Mouse (Mus musculus): ENCODE measurements around the gene Tusc2.
"Not testable (repeated sequence)": the region's sequence is repeated elsewhere in the genome, so short reads cannot be mapped to it uniquely, and the experiment has no call there.

Gene Tusc2

DNA sequence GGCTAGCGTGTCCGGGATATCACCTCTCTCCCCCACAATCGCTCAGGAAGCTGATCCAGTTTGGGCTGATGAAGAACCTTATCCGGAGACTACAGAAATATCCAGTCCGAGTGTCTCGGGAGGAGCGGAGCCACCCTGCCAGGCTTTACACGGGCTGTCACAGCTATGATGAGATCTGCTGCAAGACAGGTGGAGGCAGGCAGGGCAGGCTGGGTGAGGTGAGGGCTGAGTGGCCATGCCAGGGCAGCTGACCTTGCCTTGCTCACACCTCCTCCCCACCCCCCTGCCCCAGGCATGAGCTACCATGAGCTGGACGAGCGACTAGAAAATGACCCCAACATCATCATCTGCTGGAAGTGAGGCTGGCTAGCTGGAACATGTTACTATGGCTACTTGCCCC is 17.9 kb upstream of the Tusc2 start:
- DNase-seq (ENCODE audit: extremely low read depth, low read depth): no peak

DNA sequence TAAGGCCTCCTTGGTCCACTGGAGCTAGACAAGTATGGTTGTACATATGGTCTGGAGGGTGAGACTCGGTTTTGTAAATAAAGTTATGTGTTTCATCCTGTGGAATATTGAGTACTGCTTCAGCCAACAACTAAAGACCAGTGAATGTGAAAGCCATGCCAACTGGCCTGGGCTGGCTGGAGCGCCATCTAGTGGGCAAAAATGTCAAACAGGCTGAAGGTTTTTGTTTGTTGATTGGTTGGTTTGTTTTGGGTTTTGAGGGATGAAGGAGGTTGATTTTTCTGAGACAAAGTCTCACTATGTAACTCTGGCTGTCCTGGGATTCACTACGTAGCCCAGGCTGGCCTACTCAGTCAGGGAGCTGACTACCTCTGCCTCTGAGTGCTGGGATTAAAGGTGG is 17.5 kb upstream of the Tusc2 start:
- DNase-seq (ENCODE audit: extremely low read depth, low read depth): no peak

DNA sequence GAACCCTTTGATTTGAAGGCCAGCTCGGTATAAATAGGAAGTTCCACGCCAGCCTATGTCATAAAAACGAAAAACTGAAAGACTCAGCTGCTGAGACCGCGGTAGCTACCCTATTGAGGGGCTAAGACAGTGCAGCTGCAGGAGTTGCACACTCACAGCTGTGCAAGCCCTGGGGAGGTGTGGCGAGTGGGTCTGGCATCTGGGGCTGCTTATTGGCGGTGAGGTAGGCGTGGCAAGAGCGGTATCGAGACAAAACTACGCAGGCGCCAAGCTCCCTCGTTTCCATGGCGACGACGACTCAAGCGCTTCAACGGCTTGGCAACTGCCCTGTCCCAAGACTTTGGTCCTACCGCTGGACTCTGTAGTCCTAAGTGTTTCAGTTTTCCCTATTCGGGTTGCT is 16.0 kb upstream of the Tusc2 start, which contains the start of gene Zmynd10:
Zmynd10 (plus strand) TSS at position 273 of the 400 bp plus-strand sequence.
- no peak for DNase-seq (ENCODE audit: extremely low read depth, low read depth)

DNA sequence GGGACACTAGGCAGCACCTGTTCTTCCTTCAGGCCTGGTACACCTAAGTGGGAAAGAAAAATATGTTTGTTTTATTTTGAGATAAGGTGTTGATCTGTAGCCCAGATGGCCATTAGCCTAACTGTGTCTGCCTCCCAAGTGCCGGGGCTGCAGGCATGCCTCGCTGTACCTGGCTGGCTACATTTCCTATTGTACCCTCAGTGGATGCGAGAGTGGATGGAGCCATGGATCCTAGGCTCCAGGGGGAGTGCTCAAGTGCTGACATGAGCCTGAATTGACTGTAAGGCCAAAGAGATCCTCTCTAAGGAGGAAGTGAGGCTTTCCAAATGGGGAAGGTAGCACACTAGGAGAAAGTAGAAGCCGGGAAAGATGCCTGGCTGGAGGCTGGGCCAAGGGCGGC is 15.1 kb upstream of the Tusc2 start:
- DNase-seq (ENCODE audit: extremely low read depth, low read depth): no peak

DNA sequence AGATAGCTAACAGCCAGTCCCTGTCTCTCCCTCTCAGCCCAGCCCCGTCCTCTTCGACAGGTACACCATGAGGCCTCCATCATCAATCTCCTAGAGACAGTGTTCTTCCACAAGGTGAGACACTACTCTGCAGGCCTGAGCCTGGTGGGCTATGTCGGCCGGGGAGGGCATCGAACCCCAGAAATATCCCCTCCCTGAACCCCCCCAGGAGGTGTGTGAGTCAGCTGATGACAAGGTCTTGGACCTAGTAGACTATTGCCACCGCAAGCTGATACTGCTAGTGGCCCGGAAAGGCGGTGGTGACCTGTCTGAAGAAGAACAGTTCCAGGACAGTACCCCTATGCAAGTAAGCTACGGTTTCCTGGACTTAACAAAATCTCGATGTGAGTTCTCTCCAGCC is 14.2 kb upstream of the Tusc2 start:
- no peak for DNase-seq (ENCODE audit: extremely low read depth, low read depth)

DNA sequence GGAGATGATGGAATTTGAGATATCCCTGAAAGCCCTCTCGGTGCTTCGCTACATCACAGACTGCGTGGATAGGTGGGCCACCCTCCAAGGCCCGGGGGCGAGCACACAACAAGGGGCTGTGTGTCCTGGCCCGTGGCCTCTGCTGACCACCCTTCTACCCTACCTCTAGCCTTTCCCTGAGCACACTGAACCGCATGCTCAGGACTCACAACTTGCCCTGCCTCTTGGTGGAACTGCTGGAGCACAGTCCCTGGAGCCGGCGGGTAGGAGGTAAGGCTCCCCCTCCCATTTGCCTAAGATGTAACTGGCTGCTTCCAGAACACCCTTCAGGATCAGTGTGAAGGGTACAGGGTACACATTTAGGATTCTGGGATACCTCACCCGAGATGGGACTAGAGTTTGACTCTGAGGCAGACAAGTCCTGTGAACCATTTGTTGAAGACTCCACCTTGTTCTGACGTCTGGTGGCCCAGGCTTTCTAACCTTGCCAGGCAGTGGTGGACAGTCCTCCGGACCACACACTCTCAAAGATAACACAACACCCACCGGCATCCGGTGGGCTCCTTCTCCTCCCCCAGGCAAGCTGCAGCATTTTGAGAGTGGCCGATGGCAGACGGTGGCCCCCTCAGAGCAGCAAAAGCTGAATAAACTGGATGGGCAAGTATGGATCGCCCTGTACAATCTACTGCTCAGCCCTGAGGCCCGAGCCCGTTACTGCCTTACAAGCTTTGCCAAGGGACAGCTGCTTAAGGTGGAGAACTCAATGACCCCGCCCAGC is 13.6 kb upstream of the Tusc2 start:
- no peak for DNase-seq (ENCODE audit: extremely low read depth, low read depth)

DNA sequence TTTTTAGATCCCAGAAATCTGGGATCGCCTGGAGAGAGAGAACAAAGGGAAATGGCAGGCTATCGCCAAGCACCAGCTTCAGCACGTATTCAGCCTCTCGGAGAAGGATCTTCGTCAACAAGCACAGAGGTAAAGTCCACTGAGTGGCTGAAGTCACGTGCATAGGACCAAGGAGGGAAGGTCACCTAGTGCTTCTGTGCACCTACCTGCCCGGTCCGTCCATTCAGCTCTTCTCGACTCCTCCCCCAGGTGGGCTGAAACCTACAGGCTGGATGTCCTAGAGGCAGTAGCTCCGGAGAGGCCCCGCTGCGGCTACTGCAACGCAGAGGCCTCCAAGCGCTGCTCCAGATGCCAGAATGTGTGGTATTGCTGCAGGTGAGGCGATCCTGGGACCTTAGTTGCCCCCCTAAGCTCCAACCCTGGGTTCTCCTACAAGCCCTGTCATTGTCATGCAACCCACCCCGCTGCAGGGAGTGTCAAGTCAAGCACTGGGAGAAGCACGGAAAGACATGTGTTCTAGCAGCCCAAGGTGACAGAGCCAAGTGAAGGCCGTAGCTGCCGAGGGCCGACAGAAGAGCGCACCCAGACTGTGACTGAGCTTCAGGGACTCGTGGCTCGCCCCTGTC is 12.5 kb upstream of the Tusc2 start:
- DNase-seq (ENCODE audit: extremely low read depth, low read depth): no peak

DNA sequence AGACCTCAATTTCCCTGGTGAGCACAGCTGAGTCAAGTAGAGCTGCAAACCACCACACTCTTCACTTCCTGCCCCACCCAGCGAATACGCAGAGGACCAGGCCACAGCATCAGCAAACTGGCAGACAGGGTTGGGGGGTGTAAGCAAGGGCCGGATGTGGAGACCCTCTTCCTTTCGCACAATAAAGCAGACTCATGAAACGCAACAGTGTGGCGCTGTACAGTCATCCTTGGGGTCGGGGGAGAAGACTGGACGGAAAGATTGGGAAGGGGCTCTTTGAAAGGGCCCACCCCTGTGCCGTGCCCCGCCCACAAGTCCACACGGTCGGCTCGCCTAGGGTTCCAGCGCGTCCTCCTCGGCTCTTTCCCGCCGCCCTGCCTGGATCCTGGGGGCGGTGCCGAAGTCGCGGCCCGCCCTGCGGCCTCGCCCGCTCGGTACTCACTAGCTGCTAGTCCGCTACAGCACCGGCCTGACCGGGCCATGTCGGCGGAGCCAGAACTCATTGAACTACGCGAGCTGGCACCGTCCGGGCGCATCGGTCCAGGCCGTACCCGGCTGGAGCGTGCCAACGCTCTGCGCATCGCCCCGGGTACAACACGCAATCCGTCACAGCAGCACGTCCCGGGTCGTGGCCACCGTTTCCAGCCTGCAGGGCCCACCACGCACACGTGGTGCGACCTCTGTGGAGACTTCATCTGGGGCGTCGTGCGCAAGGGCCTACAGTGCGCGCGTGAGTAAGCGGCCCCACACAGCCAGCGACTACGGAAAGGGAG is 11.8 kb upstream of the Tusc2 start, which contains the start of gene Rassf1:
Rassf1 (plus strand) TSS at position 439 of the 773 bp plus-strand sequence.
- no peak for DNase-seq (ENCODE audit: extremely low read depth, low read depth)

DNA sequence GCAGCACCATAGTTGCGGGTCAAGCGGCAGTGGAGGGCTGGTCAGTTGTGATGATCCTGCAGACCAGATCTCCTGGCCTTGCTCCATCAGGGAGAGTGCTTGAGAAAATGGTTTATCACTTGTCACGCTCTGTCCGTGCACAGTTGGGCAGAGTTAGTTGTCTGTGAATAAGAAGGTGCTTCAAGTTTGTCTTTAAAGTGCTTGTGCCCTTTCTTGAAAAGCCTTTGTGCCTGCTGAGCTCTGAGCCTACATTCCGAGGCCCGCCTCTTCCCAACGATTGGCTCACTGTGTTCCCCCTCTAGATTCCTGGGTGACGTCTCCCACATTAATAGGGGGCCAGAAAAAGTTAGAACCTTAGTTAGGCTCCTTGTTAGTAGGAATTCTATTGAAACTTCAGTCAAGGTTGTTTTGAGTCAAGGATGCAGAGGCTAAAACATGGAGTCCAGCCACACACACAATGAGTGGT is 11.1 kb upstream of the Tusc2 start:
- DNase-seq (ENCODE audit: extremely low read depth, low read depth): no peak

DNA sequence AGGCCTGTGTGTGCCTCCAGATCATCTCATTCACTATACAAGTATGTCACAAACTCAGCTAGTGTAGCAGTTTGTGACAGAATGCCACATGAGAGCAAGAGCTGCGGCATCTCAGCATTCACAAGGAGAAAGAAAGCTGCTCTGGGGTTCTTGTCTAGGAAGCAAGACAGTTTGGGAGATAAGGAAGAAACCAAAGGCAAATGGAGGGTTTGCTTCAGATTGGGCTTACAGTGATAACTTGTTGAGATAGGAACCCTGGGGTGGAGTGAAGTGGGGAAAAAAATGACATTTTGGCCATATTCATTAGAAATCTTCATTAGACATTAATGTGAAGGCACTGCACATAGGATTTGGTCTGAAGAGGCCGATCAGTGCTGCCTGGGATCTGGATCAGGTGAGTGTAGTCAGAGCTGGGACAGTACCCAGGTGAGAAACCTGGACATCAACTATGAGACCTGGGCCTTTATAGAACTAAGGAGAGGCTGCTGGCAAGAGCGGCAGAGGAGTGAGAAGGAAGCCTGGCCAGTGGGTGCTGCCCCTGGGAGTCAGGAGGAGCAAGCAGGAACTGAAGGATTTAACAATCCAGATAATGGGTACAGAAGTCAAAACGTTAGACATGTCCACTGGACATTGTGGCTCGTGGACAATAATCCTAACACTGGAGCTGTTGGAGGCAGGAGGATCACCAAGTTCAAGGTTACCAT is 10.2 kb upstream of the Tusc2 start:
- no peak for DNase-seq (ENCODE audit: extremely low read depth, low read depth)

DNA sequence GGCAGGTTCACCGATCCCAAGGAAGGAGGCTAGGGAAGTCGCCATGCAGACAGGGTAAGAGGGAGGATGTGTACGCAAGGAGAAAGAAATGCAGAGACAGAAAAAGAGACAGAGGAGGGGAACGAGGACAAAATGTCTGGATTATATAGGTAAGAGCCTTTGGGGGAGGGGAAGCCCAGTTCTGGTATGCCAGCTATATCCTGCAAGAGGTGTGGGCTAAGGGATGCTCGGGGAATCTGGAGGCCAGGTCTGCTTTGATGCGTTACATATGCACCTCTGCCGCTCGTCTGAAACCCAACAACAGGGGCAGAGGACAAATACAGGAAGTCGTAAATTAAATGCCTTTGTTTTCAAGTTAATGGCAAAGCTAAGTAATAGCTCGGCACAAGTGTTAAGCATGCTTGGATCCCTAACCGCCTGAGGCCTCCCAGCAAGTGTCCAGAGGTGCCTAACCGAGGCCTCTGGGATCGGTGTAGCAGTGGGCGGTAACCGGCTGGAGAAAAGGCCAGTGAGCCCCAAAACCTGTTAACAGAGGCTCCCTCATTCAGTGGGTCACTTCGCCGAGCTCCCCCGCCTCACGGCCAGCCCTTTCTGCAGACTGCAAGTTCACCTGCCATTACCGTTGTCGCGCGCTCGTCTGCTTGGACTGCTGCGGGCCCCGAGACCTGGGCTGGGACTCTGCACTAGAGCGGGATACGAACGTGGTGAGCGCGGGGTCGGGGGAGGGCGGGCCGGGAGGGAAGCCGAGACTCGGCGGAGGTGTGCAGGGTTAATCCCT is 9.3 kb upstream of the Tusc2 start:
- DNase-seq (ENCODE audit: extremely low read depth, low read depth): no peak

DNA sequence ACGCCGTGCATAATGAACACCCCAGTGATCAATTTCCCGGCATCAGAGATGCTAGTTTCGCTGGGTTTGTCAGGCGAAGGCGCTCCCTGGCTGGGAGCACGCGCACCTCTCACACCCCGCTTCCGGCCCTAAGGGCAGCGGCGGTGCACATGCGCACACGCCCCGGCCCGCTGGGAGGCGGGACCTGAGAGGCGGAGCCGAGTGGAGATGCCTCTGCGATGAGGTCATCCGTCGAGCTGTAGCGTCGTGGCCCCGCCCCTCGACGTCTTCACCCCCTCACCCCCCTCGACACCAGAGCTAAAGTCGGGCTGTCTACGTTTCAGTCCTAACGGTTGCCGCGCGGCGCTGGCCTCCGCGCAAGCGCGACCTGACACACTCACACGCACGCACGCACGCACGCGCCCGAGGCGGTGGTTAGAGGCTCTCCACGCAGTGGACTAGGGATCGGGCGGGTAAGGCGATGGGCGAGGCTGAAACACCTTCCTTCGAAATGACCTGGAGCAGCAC is 8.7 kb upstream of the Tusc2 start:
- DNase-seq (ENCODE audit: extremely low read depth, low read depth): peak; percentile 94

DNA sequence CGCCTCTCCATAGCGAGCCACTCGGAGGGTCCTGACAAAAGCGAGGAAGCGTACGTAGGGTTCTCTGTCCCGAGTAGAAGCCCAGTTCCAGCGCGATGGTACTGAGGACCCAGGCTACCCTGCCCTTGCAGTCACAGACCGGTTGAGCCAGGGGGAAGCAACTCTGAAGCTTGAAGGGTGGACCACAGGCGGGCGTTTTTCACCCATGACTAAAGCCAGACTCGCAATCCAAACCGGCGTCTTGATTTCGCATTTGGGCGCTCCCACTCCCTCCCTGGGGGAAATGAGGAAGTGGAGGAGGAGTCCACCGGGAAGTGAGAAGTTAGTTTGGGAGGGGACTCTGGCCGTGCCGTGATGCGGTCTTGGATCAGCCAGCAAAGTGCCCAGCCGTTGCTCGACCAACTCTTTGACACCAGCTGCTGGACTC is 8.0 kb upstream of the Tusc2 start:
- DNase-seq (ENCODE audit: extremely low read depth, low read depth): peak; percentile 71

DNA sequence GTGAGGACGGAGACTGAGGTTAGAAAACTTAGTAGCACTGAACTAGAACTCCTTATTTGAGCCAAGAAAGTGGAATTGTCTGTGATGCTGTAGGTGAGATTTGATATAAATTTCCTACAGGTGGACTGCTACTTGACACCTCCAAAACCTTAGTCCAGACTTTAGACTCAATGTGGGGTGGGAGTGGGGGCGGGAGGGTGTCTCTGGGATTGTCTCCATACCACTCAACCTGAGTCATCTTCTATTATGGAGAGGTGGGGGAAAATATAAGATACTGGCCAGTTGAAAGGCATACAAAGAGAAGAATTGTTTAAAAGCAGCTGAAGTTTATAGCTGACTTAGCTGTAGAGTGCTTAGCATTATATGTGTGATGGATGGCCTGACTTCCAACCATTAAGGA is 7.4 kb upstream of the Tusc2 start:
- no peak for DNase-seq (ENCODE audit: extremely low read depth, low read depth)

DNA sequence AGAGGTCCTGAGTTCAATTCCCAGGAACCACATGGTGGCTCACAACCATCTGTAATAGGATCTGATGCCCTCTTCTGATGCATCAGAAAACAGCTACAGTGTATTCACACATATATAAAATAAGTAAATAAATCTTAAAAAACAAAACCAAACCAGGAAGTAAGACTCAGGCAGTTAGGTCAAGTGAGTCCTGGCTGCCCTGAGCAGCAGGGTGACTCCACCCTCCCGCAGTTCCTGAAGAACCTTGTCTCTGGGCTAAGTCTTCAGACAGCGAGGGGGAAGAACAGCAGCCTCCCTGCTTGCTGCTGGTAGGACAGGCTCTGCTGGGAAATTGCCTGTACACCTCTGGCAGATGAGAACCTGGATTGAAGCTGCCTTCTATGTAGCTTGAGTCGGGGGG is 6.7 kb upstream of the Tusc2 start:
- no peak for DNase-seq (ENCODE audit: extremely low read depth, low read depth)

DNA sequence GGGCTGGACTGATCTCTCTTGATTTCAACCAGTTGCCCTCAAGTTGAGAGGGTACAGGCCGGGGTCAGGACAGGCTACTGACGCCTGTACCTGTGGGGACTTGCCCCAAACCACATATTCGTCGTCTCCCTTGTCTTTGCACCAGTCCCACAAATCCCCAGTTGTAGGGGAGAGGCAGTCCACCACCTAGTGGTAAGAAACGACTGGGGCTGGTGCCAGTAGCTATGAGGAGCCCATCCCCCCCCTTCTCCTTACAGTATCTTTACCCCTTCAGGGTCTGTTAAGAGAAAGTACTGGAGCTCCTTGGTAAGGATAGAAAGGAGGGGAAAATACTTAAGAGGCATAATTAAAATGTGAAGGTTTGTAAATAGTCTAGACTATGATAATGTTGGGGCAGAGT is 2.5 kb downstream of the Tusc2 start:
- DNase-seq (ENCODE audit: extremely low read depth, low read depth): not testable (repeated sequence)

DNA sequence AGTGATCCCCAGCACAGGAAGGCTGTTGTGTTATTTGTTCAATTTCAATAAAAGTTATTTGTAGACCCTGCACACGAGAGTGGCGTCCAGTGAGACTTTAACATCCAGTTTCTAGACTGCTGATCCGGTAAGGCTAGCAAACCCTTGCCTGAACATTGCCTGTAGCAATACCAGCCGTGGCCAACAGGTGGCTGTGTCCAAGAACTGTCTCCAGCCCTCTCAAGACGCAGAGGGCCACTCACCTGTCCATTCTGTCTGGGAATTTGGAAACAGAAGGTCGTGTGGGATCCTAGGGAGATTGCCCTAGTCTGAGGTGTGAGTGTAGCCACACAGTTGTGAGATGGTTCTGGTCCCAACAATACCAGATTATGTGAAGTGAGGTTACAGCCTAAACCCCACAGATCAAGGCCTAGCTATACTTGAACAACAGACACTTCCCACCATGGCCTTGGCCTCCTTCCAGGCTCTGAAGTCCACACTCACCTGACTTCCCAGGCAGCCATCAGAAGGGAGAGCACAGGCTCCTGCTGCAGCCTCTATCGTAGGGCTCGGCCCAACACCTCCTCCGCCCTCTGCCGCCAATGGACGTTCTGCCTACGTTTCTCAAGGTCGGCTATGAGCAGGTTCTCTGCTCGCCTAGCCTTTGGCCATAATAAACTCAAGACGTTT is 3.1 kb downstream of the Tusc2 start:
- no peak for DNase-seq (ENCODE audit: extremely low read depth, low read depth)

DNA sequence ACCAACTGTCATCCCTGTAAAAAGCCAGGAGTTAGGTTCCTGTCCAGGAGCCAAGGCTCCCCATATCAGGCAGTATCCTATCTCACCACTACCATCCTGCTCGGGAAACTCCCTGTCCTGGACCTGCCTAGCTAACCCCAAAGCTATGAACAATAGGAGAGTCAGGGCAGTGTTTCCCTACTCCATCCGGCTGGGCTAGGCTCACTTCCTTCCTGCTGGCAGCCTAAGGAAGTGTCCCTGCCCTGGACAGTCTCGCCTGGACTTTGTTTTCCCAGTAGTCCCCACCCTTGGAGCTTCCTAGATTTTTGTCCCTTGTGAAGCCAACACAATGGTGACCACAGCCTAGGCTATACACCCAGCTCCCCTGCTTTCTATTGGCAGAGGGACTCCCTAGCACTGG is 3.8 kb downstream of the Tusc2 start:
- DNase-seq (ENCODE audit: extremely low read depth, low read depth): no peak

DNA sequence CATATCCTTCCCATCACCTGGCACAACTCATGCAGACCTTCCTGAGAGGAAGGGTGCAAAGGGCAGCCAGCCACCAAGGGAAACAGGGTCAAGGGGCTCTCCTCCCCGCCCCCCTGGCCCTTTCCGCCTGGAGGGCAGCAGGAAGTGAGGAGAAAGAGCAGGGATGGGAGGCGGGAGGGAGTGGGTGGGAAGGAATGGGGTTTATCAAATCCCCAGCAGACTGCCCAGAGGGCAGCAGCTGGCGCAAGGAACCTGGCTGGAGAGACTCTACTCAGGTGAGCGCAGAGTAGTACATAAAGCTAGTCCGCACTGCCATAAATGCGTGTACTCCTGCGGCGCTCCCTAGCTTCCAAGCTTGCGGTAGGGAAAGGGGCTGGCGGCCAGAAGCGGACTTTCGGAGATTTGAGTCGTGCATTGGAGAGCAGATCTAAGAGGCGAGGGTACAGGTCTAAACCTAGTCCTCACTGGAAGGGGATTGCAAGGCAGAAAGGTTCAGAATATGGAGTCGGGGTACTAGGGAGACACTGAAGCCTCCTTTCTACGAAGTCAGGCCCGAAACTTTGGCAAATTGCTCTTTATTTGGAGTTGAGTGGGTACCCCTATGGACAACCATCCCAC is 4.8 kb downstream of the Tusc2 start, which contains the start of gene Hyal2:
Hyal2 (plus strand) TSS at position 244 of the 618 bp plus-strand sequence.
- no peak for DNase-seq (ENCODE audit: extremely low read depth, low read depth)
